Mouse (Mus musculus): ENCODE results near the gene Zbtb9. TPM values are rescaled to one million over a fixed set of nuclear protein-coding genes. Genes with fewer than 3 reads are reported as not detected.

Gene Zbtb9
- total RNA-seq, 2 experiments from 2014 or later: 8.0 to 9.6 TPM

GRCm38 (mm10) chr17:26946567-26946966 is 26.4 kb upstream of the Zbtb9 start:
- peak; percentile 65 to 69 for DNase-seq (ENCODE audit: low spot score in 2 of 2)

GRCm38 (mm10) chr17:26947231-26948100 is 25.5 kb upstream of the Zbtb9 start:
- no peak for DNase-seq (ENCODE audit: low spot score in 2 of 2)

- no peak for DNase-seq (ENCODE audit: low spot score in 2 of 2)
These were observed 24.5 kb upstream of the Zbtb9 start for GRCm38 (mm10) chr17:26948316-26949050.

GRCm38 (mm10) chr17:26949051-26949577 is 23.9 kb upstream of the Zbtb9 start:
- DNase-seq (ENCODE audit: low spot score in 2 of 2): no peak

GRCm38 (mm10) chr17:26949866-26950265 is 23.1 kb upstream of the Zbtb9 start:
- no peak for DNase-seq (ENCODE audit: low spot score in 2 of 2)

- no peak for DNase-seq (ENCODE audit: low spot score in 2 of 2)
These were observed 22.2 kb upstream of the Zbtb9 start for GRCm38 (mm10) chr17:26950560-26951288.

- DNase-seq (ENCODE audit: low spot score in 2 of 2): peak in 1 of 2 experiments; percentile 67
These were observed 21.6 kb upstream of the Zbtb9 start for GRCm38 (mm10) chr17:26951406-26951805.

- DNase-seq (ENCODE audit: low spot score in 2 of 2): no peak
These were observed 20.8 kb upstream of the Zbtb9 start for GRCm38 (mm10) chr17:26951952-26952877.

- no peak for DNase-seq (ENCODE audit: low spot score in 2 of 2)
These were observed 19.8 kb upstream of the Zbtb9 start for GRCm38 (mm10) chr17:26953201-26953600.

- DNase-seq (ENCODE audit: low spot score in 2 of 2): no peak
These were observed 19.2 kb upstream of the Zbtb9 start for GRCm38 (mm10) chr17:26953726-26954125.

- no peak for DNase-seq (ENCODE audit: low spot score in 2 of 2)
These were observed 16.7 kb upstream of the Zbtb9 start for GRCm38 (mm10) chr17:26956309-26956708.

GRCm38 (mm10) chr17:26956895-26957294 is 16.1 kb upstream of the Zbtb9 start:
- no peak for DNase-seq (ENCODE audit: low spot score in 2 of 2)

- no peak for DNase-seq (ENCODE audit: low spot score in 2 of 2)
These were observed 15.1 kb upstream of the Zbtb9 start for GRCm38 (mm10) chr17:26957872-26958271.

GRCm38 (mm10) chr17:26958880-26959279 is 14.1 kb upstream of the Zbtb9 start:
- DNase-seq (ENCODE audit: low spot score in 2 of 2): no peak

- no peak for DNase-seq (ENCODE audit: low spot score in 2 of 2)
These were observed 13.2 kb upstream of the Zbtb9 start for GRCm38 (mm10) chr17:26959815-26960214.

- DNase-seq (ENCODE audit: low spot score in 2 of 2): no peak
These were observed 11.3 kb upstream of the Zbtb9 start for GRCm38 (mm10) chr17:26961572-26962240.

GRCm38 (mm10) chr17:26966993-26967392 is 6.0 kb upstream of the Zbtb9 start:
- DNase-seq (ENCODE audit: low spot score in 2 of 2): no peak

GRCm38 (mm10) chr17:26967477-26967876 is 5.5 kb upstream of the Zbtb9 start:
- no peak for DNase-seq (ENCODE audit: low spot score in 2 of 2)

- no peak for DNase-seq (ENCODE audit: low spot score in 2 of 2)
These were observed 4.8 kb upstream of the Zbtb9 start for GRCm38 (mm10) chr17:26968200-26968611.

GRCm38 (mm10) chr17:26969257-26969656 is 3.7 kb upstream of the Zbtb9 start:
- DNase-seq (ENCODE audit: low spot score in 2 of 2): no peak

All from adrenal gland, postnatal 4 days (tissue).